Comparison of ENCODE assay signal across 32 mouse cellular contexts in the genomic region with DNA sequence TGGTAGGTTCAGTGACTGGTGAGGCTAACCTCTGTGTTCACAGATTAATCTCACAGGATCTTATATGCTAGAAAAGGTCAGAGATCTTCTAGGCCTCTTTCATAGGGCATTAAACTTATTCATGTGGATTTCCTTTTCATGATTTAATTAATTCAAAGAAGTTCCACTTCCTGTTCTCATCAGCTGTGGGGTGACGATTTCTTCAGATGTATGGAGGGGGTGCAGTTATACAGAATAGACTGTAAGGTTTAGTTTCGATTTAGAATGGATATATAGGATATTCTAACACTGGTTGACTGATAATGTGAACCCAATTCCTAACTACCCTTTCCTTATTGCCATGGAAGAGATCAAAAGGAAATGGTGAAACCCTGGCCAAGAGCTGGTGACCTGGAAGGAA. TPM values are rescaled to one million over a fixed set of nuclear protein-coding genes. Genes with fewer than 3 reads are reported as not detected.
A peak's percentile ranks its signal among the peaks of the same experiment; 100 is the strongest.
DNase-seq lines count a peak whose midpoint lies in the region; ATAC-seq lines count a peak whose summit lies in the region.
"Had no signal": no experiment of that assay in that cellular context is flagged by ENCODE, and none has a peak within 500 bp of the region (broad histone marks: within the 10 kb centered on the region; RNA-seq: fewer than 3 reads in every experiment).

No protein-coding gene starts in this region.

- peak; percentile 94 for ATAC-seq in CD4-positive, CD25-positive, alpha-beta regulatory T cell, adult 4 months
- ATAC-seq in granulocyte monocyte progenitor cell, adult 5-6 weeks (replicated peaks; ENCODE audit: poor library complexity, severe bottlenecking): peak; percentile 57
- ATAC-seq: forebrain, embryonic 13.5 days; forebrain, embryonic 16.5 days; hindbrain, embryonic 16.5 days; intestine, postnatal 0 days; Patski had no signal

- H3K27ac ChIP-seq in macrophage: peak overlapping the region; percentile 98
- H3K27ac ChIP-seq: forebrain, embryonic 10.5 days; forebrain, embryonic 13.5 days; heart, embryonic 15.5 days; hindbrain, embryonic 10.5 days; hindbrain, embryonic 13.5 days had no signal

- H3K79me2 ChIP-seq in macrophage (ENCODE audit: inconsistent target): no peaks in the 10 kb centered on the region

- H3K4me3 ChIP-seq in macrophage (ENCODE audit: inconsistent target): no peak overlapping the region
- H3K4me3 ChIP-seq: forebrain, embryonic 10.5 days; forebrain, embryonic 13.5 days; heart, embryonic 12.5 days; heart, embryonic 15.5 days; hindbrain, embryonic 10.5 days; hindbrain, embryonic 13.5 days had no signal

- H3K36me3 ChIP-seq in macrophage (ENCODE audit: inconsistent target): no peaks in the 10 kb centered on the region
- H3K36me3 ChIP-seq: forebrain, embryonic 10.5 days; G1E; heart, embryonic 12.5 days; heart, embryonic 15.5 days; hindbrain, embryonic 10.5 days; hindbrain, embryonic 13.5 days had no signal

- DNase-seq in CD4-positive helper T cell, adult 2 months (ENCODE audit: low read depth, low spot score): peak; percentile 38
- DNase-seq in embryo, embryonic 10 days (ENCODE audit: low spot score): no peak
- DNase-seq in frontal cortex, postnatal 14 days (ENCODE audit: low spot score in 2 of 2): no peak
- no peak for DNase-seq in cerebellum, adult 8-10 months
- DNase-seq in layer of hippocampus, adult 8-10 months (ENCODE audit: low spot score in 2 of 2): no peak
- DNase-seq: adrenal gland, adult 8-10 months; adrenal gland, postnatal 25 days; B cell, adult 2 months; cerebellum, adult 11 months; cerebellum, adult 2 months; cerebellum, postnatal 10 days; cerebellum, postnatal 36 days; gastrocnemius, postnatal 25 days; heart, postnatal 10 days; heart, postnatal 36 days; kidney, adult 2 months had no signal

- 41% methylated on average over 2 of the region's 2 CpGs for WGBS in macrophage (ENCODE audit: missing documents)

RNA-seq across cellular contexts. Expression of a gene that starts 8.6 kb away (rescaled TPM):
- 10 to 100 TPM; 12.5 to 13.1 TPM for polyA plus RNA-seq in CD4-positive, CD25-positive, alpha-beta regulatory T cell, adult 4 months (2017; shearing (Covaris generic))
- 0.64 TPM in 1 of 2 replicates, not detected in the other for total RNA-seq in granulocyte monocyte progenitor cell, adult 5-6 weeks (2014; fragmentation: Nextera tagmentation)
- 0.69 TPM in 1 of 2 replicates, not detected in the other for total RNA-seq in granulocyte monocyte progenitor cell, adult 5-6 weeks (2017)
- 1,000 to 10,000 TPM in 9 of 26 experiments, 100 to 1,000 TPM in 17; 248 to 1,912 (median 729) TPM for total RNA-seq in macrophage (2018; cell fraction: chromatin; rRNA removed)
- 1,000 to 10,000 TPM in 1 of 26 experiments, 100 to 1,000 TPM in 25; 219 to 1,276 (median 582) TPM for total RNA-seq in macrophage (2018; cell fraction: cytosol; rRNA removed)
- total RNA-seq in macrophage (2018; cell fraction: nucleus; rRNA removed): 1,000 to 10,000 TPM in 13 of 26 experiments, 100 to 1,000 TPM in 13; 184 to 2,064 (median 1,037) TPM
- polyA plus RNA-seq in macrophage (2018): 92.5 to 257 TPM (median 179 TPM) in 3 replicates
- total RNA-seq in layer of hippocampus, adult 8-10 months (2022): under 1 TPM in 1 of 4 experiments, not detected in 3; 0.13 TPM
- total RNA-seq: gastrocnemius, postnatal 25 days had no signal
- polyA plus RNA-seq: embryonic facial prominence, embryonic 11.5 days; forebrain, embryonic 10.5 days; forebrain, embryonic 13.5 days; forebrain, embryonic 16.5 days; G1E; heart, embryonic 12.5 days; hindbrain, embryonic 10.5 days; hindbrain, embryonic 13.5 days; hindbrain, embryonic 16.5 days; intestine, embryonic 14.5 days; Patski had no signal

RNA-seq across cellular contexts. Expression of a gene that starts 20.3 kb away (rescaled TPM):
- 100 to 1,000 TPM; 451 to 548 TPM for polyA plus RNA-seq in CD4-positive, CD25-positive, alpha-beta regulatory T cell, adult 4 months (2017; shearing (Covaris generic))
- total RNA-seq in granulocyte monocyte progenitor cell, adult 5-6 weeks (2014; fragmentation: Nextera tagmentation): 167 and 179 TPM in 2 replicates
- 138 and 170 TPM in 2 replicates for total RNA-seq in granulocyte monocyte progenitor cell, adult 5-6 weeks (2017)
- 100 to 1,000 TPM in 25 of 26 experiments, 10 to 100 TPM in 1; 76.3 to 222 (median 181) TPM for total RNA-seq in macrophage (2018; cell fraction: chromatin; rRNA removed)
- total RNA-seq in macrophage (2018; cell fraction: cytosol; rRNA removed): 100 to 1,000 TPM; 200 to 270 (median 237) TPM
- 100 to 1,000 TPM; 137 to 292 (median 225) TPM for total RNA-seq in macrophage (2018; cell fraction: nucleus; rRNA removed)
- 230 to 330 TPM (median 260 TPM) in 3 replicates for polyA plus RNA-seq in macrophage (2018)
- total RNA-seq in layer of hippocampus, adult 8-10 months (2022): 1 to 10 TPM in 2 of 4 experiments, under 1 TPM in 1, not detected in 1; 0.72 to 8.2 (median 5.9) TPM
- total RNA-seq: G1E had no signal
- polyA plus RNA-seq: G1E, Patski had no signal

RNA-seq across cellular contexts. Expression of a gene that starts 54.3 kb away (rescaled TPM):
- polyA plus RNA-seq in CD4-positive, CD25-positive, alpha-beta regulatory T cell, adult 4 months (2017; shearing (Covaris generic)): 100 to 1,000 TPM in 1 of 2 experiments, 10 to 100 TPM in 1; 52.9 to 159 TPM
- 19.8 and 22.0 TPM in 2 replicates for total RNA-seq in granulocyte monocyte progenitor cell, adult 5-6 weeks (2014; fragmentation: Nextera tagmentation)
- 22.3 and 29.9 TPM in 2 replicates for total RNA-seq in granulocyte monocyte progenitor cell, adult 5-6 weeks (2017)
- 100 to 1,000 TPM in 23 of 26 experiments, 10 to 100 TPM in 3; 76.8 to 200 (median 144) TPM for total RNA-seq in macrophage (2018; cell fraction: chromatin; rRNA removed)
- 100 to 1,000 TPM; 293 to 703 (median 450) TPM for total RNA-seq in macrophage (2018; cell fraction: cytosol; rRNA removed)
- total RNA-seq in macrophage (2018; cell fraction: nucleus; rRNA removed): 100 to 1,000 TPM; 156 to 447 (median 313) TPM
- 199 to 492 TPM (median 394 TPM) in 3 replicates for polyA plus RNA-seq in macrophage (2018)
- 1 to 10 TPM in 2 of 4 experiments, under 1 TPM in 2; 0.25 to 6.0 (median 2.4) TPM for total RNA-seq in layer of hippocampus, adult 8-10 months (2022)
- polyA plus RNA-seq: embryonic facial prominence, embryonic 11.5 days; forebrain, embryonic 10.5 days; forebrain, embryonic 13.5 days; forebrain, embryonic 16.5 days; G1E; Patski had no signal

Comparison
In these comparisons a context has a peak if more than half of its experiments do, and no peak if none do; other contexts are left out.
1. RNA of a gene that starts 20.3 kb away (total RNA-seq): 138 to 179 TPM in granulocyte monocyte progenitor cell, adult 5-6 weeks; 0.72 to 8.2 TPM in layer of hippocampus, adult 8-10 months; every median in the first group is over 10 times any median in the second.